Mouse (Mus musculus): Measurements from ENCODE around the gene Tac2.

Gene Tac2

GRCm38 (mm10) chr10:127724178-127724577 lies at the start of gene Tac2:
Tac2 (plus strand) TSS chr10:127724478.
- no peak for DNase-seq (ENCODE audit: low read depth, low spot score)

- DNase-seq (ENCODE audit: low read depth, low spot score) = peak; percentile 87
Measured at GRCm38 (mm10) chr10:127674794-127675522, 49.3 kb upstream of the Tac2 start.

- no peak for DNase-seq (ENCODE audit: low read depth, low spot score)
Measured at GRCm38 (mm10) chr10:127675859-127676398, 48.3 kb upstream of the Tac2 start.

GRCm38 (mm10) chr10:127676691-127677548 lies 47.4 kb upstream of the Tac2 start:
- DNase-seq (ENCODE audit: low read depth, low spot score) = peak; percentile 99

- peak; percentile 82 for DNase-seq (ENCODE audit: low read depth, low spot score)
Measured at GRCm38 (mm10) chr10:127677591-127678336, 46.5 kb upstream of the Tac2 start.

- DNase-seq (ENCODE audit: low read depth, low spot score) = no peak
Measured at GRCm38 (mm10) chr10:127679208-127679607, 45.1 kb upstream of the Tac2 start.

- no peak for DNase-seq (ENCODE audit: low read depth, low spot score)
Measured at GRCm38 (mm10) chr10:127679881-127680280, 44.4 kb upstream of the Tac2 start.

GRCm38 (mm10) chr10:127682886-127683285 lies 41.4 kb upstream of the Tac2 start:
- no peak for DNase-seq (ENCODE audit: low read depth, low spot score)

GRCm38 (mm10) chr10:127691053-127691452 lies 33.2 kb upstream of the Tac2 start:
- DNase-seq (ENCODE audit: low read depth, low spot score) = no peak

- peak; percentile 44 for DNase-seq (ENCODE audit: low read depth, low spot score)
Measured at GRCm38 (mm10) chr10:127694636-127695035, 29.6 kb upstream of the Tac2 start.

- DNase-seq (ENCODE audit: low read depth, low spot score) = no peak
Measured at GRCm38 (mm10) chr10:127695775-127696174, 28.5 kb upstream of the Tac2 start.

- DNase-seq (ENCODE audit: low read depth, low spot score) = no peak
Measured at GRCm38 (mm10) chr10:127698966-127699365, 25.3 kb upstream of the Tac2 start.

- DNase-seq (ENCODE audit: low read depth, low spot score) = no peak
Measured at GRCm38 (mm10) chr10:127703299-127703698, 21.0 kb upstream of the Tac2 start.

- DNase-seq (ENCODE audit: low read depth, low spot score) = no peak
Measured at GRCm38 (mm10) chr10:127704293-127704692, 20.0 kb upstream of the Tac2 start.

- no peak for DNase-seq (ENCODE audit: low read depth, low spot score)
Measured at GRCm38 (mm10) chr10:127704766-127705220, 19.5 kb upstream of the Tac2 start, which contains the start of gene Myo1a. Myo1a (plus strand) TSS chr10:127705170.

- DNase-seq (ENCODE audit: low read depth, low spot score) = no peak
Measured at GRCm38 (mm10) chr10:127705783-127706182, 18.5 kb upstream of the Tac2 start.

- no peak for DNase-seq (ENCODE audit: low read depth, low spot score)
Measured at GRCm38 (mm10) chr10:127707721-127708120, 16.6 kb upstream of the Tac2 start.

- no peak for DNase-seq (ENCODE audit: low read depth, low spot score)
Measured at GRCm38 (mm10) chr10:127708850-127709370, 15.4 kb upstream of the Tac2 start.

- no peak for DNase-seq (ENCODE audit: low read depth, low spot score)
Measured at GRCm38 (mm10) chr10:127710331-127710730, 13.9 kb upstream of the Tac2 start.

GRCm38 (mm10) chr10:127712736-127713135 lies 11.5 kb upstream of the Tac2 start:
- no peak for DNase-seq (ENCODE audit: low read depth, low spot score)

Measured in CD4-positive helper T cell, adult 2 months (primary cell).